Mouse (Mus musculus) CD4-positive, CD25-positive, alpha-beta regulatory T cell, adult 4 months (primary cell): Measurements from ENCODE around the gene Abcb9. TPM values are rescaled to one million over a fixed set of nuclear protein-coding genes. Genes with fewer than 3 reads are reported as not detected.
A peak's percentile ranks its signal among the peaks of the same experiment; 100 is the strongest.

ENCODE experiments used
- ATAC-seq: one replicate; pipeline ENCODE4 v1.8.0; 2017
- polyA plus RNA-seq, 2 experiments: library from polyadenylated mRNA; unstranded; fragments of 100-300 nt; shearing (Covaris generic); gene quantifications; one replicate each; pipeline ENCODE4 v1.2.1; 2017

The Abcb9 gene
- polyA plus RNA-seq, 2 experiments from 2014 or later = 16.1 to 16.6 TPM

GRCm38 (mm10) chr5:124093120-124093794 is 2.3 kb downstream of the Abcb9 start:
- ATAC-seq = no peak

GRCm38 (mm10) chr5:124091951-124092406 is 3.6 kb downstream of the Abcb9 start:
- ATAC-seq = no peak

DNA sequence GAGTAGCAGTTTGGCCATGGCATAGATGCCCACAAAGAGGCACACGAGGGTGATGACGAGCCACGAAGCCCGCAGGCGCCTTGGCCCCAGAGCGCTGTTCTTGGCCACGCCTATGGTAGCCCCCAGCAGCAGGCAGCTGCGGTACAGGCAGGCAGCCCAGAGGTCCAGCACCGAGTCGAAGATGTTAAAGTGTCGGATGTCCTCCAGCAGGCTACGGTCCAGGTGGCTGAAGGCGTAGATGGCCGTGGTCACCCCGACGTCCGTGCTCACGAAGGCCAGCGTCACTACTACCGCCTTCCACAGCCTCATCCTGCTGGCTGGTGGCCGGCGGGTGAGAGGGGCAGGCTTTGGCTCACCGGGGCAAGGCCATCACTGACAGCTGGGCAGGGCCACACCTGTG is 5.7 kb downstream of the Abcb9 start:
- no peak for ATAC-seq

DNA sequence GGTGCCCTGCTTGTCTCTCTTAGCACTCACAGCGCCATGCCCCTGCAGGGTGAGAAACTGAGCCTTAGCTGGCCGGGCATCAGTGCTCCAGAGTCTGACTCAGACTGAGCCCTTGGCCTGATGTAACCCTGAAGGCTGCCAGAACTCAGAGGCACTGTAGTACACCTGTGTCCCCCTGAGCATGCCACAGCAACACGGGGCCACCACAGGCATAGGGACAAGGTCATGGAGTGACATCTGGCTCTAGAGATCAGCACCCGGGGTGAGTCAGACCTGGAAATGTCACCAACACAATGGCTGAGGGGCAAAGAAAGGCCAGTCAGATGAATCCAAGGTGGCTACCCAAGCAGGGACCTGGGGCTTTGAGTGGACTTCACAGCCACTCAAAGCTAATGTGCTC is 8.7 kb downstream of the Abcb9 start:
- no peak for ATAC-seq

GRCm38 (mm10) chr5:124085513-124085912 is 10.1 kb downstream of the Abcb9 start:
- no peak for ATAC-seq

DNA sequence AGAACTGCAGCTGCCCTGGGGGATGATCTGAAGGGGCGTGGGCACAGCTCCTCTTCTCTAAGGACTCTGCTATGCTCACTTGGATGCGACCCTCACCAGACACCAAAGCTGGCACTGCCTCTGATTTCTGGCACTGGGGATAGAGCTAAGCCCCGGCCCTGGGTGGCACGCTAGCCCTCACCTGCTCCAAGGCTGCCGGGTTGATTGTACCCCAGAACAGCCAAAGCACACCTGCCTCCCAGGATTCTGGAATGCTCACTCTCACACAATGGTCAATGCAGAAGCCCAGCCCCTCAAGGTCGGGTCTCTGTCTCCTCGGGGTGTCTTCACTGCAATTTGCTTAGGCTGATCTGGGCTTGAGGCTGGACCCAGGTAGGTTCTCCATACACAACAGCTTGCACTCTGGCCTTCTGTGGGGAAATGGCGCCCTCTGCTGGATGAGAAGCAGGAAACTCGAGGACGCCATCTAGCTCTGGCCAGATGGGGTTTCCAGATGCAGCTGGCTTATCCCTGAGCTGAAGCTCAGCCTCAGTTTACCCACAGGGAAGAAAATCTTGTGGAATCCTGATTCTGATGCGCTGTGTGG is 10.9 kb downstream of the Abcb9 start:
- ATAC-seq = peak; percentile 52

DNA sequence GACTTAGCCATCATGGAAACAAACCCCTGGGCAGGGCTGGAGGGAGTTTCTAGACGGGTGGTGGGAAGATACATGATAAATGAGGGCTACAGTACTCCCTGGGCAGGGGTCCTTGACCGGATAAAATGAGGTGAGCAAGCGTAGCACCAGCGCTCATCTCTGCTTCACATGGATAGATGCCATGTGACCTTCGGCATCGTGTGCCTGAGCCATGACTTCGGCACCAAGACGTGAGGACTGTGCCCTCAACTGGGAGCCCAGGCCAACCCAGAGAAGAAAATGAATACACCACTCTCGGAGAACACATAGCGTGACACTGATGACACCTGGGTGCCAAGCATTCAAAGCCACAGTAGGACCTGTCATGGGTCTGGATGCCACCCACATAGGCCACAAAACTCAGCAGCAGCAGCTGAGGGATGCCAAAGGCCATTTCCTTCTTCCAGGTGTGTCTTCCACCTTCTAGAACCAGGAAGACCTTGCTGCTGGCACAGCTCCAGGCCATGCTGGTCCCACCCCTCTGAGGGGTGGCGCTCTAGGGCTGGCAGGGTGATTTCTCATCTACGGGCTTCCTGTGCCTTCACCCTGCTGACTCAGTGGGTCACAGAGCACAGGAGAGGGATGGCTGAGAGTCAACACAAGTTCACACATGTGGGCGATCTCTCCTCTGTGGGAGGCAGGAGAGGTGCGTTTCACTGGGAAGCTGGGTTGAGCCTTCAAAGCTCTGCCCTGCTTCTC is 11.6 kb downstream of the Abcb9 start:
- ATAC-seq = peak; percentile 71

DNA sequence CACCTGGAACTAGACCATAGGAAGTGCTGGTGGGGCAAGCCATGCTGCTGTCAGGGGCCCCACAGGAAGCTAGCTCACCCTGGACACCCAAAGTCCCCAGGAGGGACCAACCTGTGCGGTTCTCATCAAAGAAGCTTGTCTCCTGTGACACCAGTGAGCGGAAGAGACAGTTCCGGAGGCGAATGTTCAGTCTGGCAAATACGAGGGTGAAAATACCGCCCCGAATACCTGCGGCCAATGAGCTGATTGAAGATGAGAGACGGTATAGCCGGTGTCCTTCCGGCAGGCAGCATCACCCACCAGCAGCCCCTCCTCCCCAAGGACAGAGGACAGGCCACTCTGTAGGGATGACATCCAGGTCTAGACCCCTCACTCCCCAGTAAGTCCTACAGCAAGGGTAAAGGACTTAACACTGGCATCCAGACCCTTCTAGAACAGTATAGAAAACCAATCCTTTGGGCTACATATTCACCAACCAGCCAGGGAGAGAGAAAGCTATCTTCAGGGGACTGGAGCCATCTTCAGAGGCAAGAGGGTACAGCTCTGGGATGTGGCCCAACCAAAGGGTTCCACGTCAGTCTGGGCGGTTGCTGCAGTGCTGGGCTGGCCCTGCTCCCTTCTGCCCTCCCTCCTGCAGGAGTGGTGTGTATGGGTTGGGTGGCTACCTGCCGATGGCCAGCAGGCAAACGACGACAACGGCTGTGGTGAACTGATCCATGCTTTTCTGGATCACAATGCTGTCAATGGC is 12.5 kb downstream of the Abcb9 start:
- peak; percentile 25 for ATAC-seq

- ATAC-seq = no peak
These were observed 13.2 kb downstream of the Abcb9 start for GRCm38 (mm10) chr5:124082447-124082846.

- peak; percentile 19 for ATAC-seq
These were observed 15.7 kb downstream of the Abcb9 start for GRCm38 (mm10) chr5:124079880-124080279.

DNA sequence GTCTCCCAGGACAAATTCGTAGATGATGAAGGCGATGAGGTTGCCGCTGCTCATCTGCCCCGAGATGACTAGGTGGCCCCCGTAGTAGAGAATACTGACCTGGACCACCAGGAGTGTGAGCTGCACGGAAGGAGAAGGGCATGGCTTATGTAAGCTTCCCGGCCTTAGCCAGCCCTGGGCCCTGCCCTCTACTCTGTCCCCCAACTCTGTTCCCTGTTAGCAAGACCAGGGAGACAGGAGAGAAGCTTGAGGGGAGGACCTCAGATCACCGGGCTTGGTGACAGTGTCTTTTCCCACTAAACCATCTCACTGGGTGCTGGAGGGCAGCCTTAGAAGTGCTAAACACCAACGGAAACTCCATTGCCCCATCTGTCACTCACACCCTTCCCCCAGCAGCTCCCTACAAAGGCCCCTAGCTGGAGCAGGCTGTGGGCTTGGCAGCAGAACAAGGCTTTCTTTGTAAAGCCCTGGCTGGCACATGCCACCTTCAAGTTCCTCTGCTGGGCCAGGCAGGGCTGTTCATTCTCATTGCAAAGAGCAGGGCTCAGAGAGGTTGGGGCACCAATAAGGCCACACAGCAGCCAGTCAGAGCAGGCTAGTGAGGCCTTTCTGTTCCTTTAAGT is 16.7 kb downstream of the Abcb9 start:
- ATAC-seq = no peak

GRCm38 (mm10) chr5:124077856-124078460 is 17.6 kb downstream of the Abcb9 start:
- no peak for ATAC-seq

DNA sequence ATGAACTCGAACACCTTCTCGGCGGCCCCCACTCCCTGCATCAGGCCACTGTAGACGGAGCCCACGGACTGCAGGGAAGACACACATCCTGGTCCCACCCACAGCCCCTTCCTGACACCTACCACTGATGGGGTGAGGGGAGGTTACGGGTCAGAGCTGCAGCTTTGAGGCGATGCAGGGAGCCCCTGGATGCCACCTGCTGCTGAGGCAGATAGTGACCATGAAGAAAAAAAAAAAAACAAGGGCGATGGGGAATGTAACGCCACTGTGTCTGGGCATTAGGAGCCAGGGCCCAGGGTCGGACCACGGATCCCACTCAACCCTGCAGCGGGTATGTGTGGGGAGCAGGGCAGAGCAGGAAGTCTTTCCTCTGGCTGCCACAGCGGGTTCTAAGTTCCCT is 18.4 kb downstream of the Abcb9 start:
- no peak for ATAC-seq

GRCm38 (mm10) chr5:124076559-124076958 is 19.0 kb downstream of the Abcb9 start:
- ATAC-seq = no peak

DNA sequence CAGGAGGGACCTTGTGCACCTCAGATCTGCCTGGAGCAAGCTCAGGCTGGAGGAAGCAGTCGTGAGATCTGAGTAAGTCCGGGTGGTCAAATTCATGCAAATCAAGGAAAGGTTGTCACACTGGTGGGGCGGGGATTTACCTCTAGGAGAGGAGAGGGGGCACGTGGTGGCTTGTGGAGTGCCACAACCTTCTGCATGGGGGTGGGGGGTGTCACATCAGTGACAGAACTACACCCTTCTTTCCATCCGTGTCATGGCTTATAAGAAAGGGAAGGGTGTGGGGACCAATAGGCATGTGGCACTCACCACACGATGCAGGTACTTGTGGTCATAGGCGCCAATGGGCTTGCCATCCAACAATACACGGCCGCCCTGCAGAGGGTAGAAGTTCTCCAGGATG is 19.9 kb downstream of the Abcb9 start:
- ATAC-seq = peak; percentile 3

DNA sequence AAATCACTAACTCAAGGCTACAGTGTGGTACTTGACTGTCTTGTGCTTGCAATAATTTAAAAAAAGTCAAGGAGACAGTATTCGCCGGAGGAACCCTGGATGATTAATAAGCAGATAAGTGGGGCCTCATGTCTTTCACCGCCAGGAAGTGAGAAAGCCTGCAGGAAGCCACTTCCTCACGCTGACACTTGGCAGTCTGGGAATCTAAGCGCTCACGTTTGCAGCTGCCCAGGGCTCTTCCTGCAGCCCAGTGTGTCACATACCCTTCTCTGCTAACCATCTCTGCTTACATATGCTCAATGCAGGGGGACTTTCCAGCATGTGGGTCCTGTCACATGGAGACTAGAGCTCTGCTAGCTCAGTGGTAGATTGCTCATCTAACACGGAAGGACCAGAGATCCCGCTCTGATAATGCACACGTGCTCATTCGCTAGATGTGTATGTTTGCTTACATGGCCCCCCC is 20.7 kb downstream of the Abcb9 start:
- ATAC-seq = peak; percentile 90

DNA sequence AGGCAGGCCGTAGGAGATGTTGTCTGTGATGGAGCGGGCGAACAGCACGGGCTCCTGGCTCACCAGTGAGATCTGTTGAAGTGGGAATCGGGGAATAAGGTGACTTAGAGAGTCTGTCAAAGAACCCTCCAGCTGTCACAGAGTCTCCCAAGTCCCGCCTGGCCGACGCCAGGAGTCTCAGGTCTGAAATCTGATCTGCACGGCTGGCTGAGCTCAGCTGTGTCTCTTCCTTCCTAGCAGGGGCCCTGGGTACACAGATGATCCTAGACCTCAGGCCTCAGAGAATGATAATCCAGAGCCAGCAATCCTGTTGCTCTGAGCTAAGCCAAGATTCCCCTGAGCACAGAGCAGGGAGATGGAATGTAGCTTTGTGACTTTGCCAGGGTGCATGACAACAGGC is 21.9 kb downstream of the Abcb9 start:
- no peak for ATAC-seq

- ATAC-seq = no peak
These were observed 25.9 kb downstream of the Abcb9 start for GRCm38 (mm10) chr5:124069657-124070056.

DNA sequence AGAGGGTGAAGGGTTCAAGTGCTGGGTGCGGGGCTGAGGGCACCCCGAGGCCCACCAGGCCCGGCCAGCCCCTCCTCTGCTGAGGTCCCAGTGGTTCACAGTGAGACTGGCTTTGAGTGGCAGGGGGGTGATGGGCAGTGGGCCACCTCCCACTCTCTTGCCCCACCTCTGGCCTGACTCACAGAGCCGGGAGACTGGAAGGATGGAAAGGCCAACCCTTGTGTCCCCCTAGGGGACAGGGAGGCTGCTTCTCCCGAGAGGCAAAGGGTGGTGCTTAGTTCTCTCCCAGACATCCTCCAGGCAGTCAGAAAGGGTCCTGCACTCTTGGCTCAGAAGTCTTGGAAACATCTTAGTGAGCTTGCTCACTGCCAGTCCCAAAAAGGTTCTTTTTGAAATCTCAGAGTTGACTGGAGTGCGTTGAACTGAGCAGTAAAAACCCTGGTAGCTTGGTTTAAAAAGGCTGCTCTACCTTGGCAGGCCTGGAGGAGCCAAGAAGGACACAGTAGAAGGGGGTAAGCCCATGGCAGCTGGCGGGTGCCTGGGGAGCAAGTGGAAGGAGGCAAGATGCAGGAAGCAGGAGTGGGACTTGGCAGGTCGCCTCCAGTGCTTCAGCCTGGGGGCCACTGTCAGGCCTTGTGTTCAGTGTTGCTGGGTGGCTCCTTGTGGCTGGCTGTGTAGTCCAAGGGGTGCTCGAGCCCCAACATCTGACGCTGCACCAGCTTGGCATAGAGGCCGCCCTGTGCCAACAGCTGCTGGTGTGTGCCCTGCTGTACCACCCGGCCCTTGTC is 33.4 kb downstream of the Abcb9 start:
- ATAC-seq = no peak

DNA sequence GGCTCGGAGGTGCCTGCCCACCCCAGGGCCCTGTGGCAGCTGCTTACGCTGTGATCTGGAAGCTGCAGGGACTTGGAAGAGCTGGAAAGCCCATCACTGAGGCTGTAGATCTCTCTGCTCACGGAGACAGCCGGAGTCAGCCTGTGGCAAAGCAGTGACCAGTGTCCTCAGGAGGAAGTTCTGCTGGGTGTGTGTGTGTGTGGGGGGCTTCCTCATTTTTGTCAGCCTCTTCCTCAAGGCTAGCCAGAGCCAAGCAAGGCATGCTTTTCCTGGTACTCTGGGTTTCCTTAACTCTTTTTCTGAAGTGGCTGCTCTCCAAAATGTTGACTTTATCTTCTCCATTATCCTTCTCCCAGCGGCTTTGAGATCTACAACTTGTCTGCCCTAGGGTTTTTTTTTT is 35.9 kb downstream of the Abcb9 start:
- no peak for ATAC-seq

DNA sequence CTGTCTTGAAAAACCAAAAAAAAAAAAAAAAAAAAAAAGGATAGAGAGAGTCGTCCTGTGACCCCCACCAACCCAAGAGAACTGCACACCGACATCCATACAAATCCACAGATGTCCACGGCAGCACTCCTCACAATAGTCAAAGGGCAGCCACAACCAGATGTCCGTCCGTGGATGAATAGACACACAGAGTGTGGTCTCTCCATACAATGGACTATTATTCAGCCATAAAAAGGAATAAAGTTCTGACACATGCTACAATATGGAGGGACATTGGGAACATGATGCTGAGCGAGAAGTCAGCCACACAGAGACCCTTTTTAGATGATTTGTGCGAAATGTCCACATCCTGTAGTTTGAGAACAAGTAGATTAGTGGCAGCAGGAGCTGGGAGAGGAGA is 36.8 kb downstream of the Abcb9 start:
- ATAC-seq = no peak
